Mouse (Mus musculus) hematopoietic stem cell, adult 5-6 weeks (primary cell): ENCODE results near the gene Gm39115. TPM values are rescaled to one million over a fixed set of nuclear protein-coding genes. Genes with fewer than 3 reads are reported as not detected.
"Not testable (repeated sequence)": the region's sequence is repeated elsewhere in the genome, so short reads cannot be mapped to it uniquely, and the experiment has no call there.

ENCODE experiments used
- ATAC-seq, 2 experiments: fragments of 125-278 bp in 1 of 2; replicated peaks in 1 of 2; 2 replicates each; pipeline ENCODE4 v1.8.0; 2016 to 2017; ENCODE audit warnings: inconsistent platforms in 2 of 2, mild to moderate bottlenecking in 2 of 2, moderate number of reproducible peaks in 2 of 2, low read depth in 1 of 2, moderate TSS enrichment in 1 of 2; ENCODE audit not compliant: low FRiP score in 2 of 2, poor library complexity in 2 of 2, severe bottlenecking in 2 of 2, insufficient read depth in 1 of 2, low TSS enrichment in 1 of 2
- total RNA-seq: library from RNA; stranded (forward); fragments of 172-1452, 232-1000 nt; gene quantifications from 2 replicates; pipeline ENCODE4 v1.2.3, GENCODE M21; 2017

The Gm39115 gene
- total RNA-seq, 1 experiment from 2014 or later = not detected

DNA sequence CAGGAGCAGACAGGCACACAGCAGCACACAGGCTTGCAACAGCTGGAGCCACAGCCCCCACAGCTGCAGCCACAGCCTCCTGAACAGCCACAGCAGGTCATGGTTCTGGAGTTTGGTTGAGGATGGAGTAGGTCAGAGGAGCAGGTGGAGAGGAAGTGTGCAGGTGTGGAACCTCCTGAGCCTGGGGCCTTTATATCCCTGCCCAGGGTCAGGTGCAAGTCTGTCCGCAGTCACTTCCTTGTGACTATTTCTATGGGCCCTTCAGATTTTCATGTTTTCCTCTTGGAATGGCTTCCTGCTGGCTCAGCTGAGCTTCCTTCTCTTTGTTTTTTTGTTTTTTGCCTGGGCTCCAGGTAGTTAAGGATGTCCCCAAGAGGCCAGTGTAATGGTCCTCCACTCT lies 15.2 kb downstream of the Gm39115 start, which contains the start of gene Gm45618:
Gm45618 (minus strand) TSS at position 101 of the 400 bp plus-strand sequence.
- not testable (repeated sequence) for ATAC-seq

DNA sequence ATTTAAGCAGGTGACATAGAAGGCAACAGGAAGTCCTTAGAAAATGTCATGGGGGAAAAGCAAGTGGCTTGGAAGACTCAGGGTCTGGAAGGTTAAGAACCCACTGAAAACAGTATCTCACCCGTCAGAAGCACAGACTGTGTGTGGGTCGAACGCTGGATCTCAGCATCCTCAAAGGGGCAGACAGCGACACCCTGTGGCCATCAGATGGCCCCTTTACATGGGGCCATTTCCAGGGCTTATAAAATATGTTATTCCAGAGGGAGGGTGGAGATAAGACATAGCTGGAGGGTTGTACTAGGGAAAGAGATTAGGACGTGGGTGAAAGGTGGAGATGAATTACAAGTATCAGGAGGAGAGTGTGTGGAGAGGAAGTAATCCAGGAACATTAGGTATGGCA lies 16.2 kb downstream of the Gm39115 start:
- ATAC-seq = no peak

DNA sequence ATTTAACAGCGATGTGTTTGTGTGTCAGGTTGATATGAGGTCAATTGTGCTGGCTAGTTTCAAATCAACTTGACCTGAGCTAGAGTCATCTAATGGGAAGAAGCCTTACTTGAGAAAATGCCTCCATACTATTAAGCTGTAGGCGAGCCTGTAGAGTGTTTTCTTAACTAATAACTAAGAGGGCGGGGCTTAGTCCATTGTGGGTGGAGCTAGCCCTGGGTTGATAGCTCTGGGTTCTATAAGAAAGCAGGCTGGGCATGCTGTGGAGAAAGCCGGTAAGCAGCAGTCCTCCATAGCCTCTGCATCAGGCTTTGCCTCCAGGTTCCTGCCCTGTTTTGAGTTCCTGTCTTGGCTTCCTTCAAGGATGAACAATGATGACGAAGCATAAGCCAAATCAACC lies 31.1 kb downstream of the Gm39115 start:
- no peak for ATAC-seq

DNA sequence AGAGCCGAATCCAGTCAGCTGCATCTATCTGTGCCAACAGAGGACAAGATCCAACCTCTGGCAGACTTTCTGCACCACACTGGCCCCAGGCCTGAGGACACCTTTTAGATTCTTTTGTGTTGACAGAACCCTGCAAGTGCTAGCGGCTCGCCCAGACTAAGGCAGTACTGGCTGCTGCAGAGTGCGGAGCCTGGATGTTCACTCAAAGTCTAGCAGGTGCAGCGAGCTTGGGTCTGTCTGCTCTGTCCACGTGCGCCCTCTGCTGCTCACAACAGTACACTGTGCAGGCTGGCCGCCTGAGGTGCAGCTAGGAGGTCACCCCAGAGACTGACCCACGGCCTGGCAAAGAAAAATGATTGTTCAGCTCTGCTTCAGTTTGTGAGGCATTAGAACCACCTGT lies 38.1 kb downstream of the Gm39115 start:
- ATAC-seq = peak; percentile 84 to 86

DNA sequence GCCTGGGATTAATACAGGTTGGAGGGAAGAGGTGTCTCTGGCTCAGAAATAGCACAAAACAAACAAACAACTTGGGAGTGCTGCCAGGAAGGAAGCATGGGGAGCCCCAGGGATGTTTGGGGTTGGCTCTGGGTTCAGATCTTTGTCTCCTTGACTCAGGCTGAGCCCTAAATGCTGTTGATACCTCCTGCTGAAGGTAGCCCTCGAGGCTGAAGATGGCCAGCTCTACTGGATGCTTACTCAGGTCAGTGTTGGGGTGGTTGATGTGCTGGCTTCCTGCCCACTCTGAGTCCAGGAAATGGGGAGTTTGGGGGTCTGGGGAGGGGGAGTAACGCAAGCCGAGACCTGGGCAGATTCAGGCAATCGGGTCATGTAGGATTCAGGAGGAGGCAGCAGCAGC lies 39.1 kb downstream of the Gm39115 start:
- ATAC-seq = no peak

DNA sequence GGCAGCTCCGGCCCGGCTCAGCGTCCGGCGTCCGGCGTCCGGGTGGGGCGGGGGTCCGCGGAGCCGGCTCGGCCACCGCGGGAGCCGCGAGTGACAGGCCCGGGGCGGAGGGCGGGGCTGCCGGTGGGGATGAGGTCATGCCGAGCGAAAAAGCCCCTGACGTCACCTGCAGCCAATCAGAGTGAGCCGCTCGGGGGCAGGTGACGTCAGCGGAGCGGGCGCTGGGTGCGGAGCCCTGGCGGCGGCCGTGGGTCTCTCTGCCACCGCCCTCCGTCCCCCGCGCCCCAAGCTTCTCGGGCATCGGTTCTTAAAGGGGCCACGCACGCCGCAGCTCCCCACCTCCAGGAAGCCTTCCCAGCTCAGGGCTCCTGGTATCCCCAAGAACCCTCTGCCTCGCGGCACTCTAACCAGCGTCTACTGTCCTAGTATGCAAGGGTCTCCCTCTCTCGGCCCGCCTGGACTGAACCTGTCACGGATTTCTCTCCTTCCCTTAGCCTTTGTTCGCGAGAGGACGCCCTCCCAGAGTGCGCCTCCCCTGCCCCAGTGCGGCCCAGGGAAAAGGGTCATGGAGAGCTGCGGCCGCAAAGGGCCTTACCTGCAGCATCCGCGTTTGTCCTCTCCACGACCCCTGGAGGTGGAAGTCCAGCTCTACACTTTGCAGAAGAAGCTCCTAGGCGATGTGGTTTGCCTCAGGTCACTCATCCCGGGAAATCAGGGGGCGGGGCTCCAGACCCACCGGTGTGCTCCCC lies 40.5 kb downstream of the Gm39115 start, which contains the start of gene Dusp8:
Dusp8 (minus strand) TSS at position 661 of the 749 bp plus-strand sequence.
- ATAC-seq = peak; percentile 39 to 67

GRCm38 (mm10) chr7:142094301-142095143 lies 41.3 kb downstream of the Gm39115 start:
- no peak for ATAC-seq

DNA sequence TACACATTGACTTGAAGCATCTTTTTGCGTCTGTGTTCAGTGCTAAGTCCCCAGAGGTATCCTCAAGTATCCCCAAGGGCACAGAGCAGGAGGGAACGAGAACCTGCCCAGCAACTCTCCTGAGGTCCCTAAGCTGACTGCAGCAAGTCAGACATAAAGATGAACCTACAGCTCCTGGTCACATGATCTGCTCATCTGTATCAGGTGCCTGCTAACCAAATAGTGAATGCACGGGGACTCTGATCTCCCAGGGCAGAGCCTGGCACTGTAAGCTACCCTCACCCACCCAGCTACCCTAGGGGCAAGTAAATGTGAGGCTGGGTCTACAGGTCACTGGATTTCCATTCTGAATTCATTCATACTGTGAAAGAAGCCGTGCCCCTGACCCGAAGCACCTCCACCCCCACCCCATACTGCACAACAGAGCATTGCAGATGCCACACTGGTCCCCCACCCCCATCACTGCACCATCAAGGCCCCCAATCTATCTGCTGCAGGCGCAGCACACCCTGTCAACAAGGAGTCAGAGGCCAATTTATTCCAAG lies 42.1 kb downstream of the Gm39115 start:
- no peak for ATAC-seq

DNA sequence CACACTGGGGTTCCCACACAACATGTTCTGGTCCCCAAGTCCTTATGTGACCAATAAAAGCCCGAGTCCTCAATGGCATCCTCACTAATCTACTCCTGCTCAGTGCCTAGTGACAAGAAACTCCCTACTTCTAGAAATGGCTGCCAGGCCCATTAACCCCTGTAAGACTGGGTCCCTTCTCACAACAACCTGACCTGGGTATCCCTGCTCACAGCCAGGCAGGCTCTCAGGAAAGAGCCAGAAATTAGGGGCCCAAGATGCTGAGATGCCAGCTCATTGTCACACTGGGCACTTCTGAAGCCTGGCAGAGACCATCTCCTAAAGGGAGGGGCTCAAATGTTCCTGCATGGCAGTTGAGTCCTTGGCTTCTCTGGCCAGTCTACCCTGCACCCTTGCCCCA lies 42.8 kb downstream of the Gm39115 start:
- no peak for ATAC-seq

DNA sequence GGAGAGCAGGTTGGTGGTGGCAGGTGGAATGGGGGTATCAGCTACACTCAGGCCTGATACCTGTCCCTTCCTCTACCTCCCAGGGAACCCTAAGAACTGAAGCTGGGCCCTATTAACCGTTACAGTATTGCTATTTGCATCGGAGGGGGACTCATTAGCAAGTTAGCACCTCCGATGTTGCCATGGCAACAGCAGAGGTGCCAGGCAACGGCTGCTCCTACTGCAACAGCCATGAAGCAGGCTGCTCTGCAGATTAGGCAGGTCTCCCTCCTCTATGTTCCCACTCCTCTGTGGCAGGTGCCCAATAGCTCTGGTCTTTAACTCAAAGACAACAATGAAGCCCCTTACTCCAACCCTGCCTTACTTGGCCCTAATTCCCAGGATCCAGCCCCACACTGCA lies 44.0 kb downstream of the Gm39115 start:
- no peak for ATAC-seq

GRCm38 (mm10) chr7:142089648-142090447 lies 46.0 kb downstream of the Gm39115 start:
- no peak for ATAC-seq

GRCm38 (mm10) chr7:142088886-142089285 lies 46.9 kb downstream of the Gm39115 start:
- no peak; a peak in 1 of 4 replicates for ATAC-seq

- no peak; a peak in 1 of 4 replicates for ATAC-seq
These were observed 48.7 kb downstream of the Gm39115 start for GRCm38 (mm10) chr7:142087069-142087652.

DNA sequence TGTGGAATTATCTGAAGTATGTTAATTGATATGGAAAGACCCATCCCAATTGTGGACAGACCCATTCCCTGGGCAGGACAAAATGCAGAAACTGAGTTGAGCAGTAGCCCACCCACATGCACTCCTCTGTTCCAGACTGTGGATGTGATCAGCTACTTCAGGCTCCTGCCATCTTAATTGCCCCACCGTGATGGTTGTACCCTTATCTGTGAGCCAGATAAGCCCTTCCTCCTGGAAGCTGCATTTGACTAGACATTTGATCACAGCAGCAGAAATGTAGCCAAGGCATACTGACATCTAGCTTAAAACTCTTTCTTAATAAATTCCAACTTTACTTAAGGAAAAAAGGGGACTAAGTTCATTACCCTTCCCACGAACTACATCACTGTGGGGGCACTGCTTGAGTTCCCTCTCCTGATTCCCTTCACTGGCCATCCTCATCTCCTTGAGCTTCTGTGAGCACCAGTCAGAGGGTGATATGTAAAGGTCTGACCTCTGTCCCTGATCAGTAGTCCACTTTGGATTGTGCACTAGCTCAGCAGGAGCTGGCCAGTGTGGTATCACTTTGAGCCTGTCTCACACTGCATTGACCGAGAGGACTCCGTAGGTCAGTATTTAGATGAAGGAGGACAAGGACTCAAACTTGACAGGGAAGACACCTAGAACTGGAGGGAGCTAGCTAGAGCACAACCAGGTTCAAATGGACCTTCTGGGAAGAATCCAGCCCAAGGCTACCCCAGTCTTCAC lies 49.5 kb downstream of the Gm39115 start:
- ATAC-seq = no peak
